Mouse (Mus musculus): ENCODE measurements around the gene Nin.

DNA sequence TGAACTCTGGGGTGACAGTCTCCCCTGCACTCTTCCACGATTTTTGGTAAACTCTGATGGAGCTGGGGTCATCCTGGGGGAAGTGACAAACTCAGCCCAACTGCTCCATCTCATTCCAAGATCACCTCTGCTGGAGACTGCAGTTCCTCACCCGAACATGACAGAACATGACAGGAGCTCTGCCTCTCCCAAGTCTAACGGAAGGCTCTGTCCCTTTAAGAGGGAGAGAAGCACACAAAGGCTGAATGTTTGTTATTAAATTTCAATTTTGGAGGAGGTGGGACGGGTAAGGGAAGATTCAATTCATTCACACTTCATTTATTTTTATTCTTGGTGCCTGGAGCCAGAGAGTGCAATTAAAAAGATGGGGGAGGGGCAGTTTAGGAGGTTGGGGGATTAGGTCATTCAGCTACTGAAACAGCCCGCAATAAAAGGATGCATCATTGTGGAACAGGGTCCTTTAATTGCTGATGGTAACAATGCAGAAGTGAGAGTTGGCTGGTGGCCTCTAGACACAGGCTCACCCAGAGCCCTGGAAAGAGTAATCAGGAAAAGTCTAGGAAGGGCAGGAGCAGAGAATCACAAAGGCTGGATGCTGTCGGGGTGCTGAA, 44.8 kb downstream of the Nin start:
- TF ChIP-seq POLR2AphosphoS5 (IDR thresholded peaks at IDR 0.05; ENCODE audit: insufficient replicate concordance, low read depth, low read length): no peak
- no peak for TF ChIP-seq CTCF (IDR thresholded peaks at IDR 0.05; ENCODE audit: low read depth, low read length)
- no peak for TF ChIP-seq GATA2 (IDR thresholded peaks at IDR 0.05; ENCODE audit: borderline replicate concordance, low read depth, low read length)
- TF ChIP-seq GATA1 (IDR thresholded peaks at IDR 0.05; ENCODE audit: borderline replicate concordance, low read length): no peak
- TF ChIP-seq TAL1 (conservative IDR thresholded peaks at IDR 0.05; ENCODE audit: low read depth, low read length): no peak
